In genomic region chr10:95280327-95280726, GRCm38 (mm10) we compare ENCODE assay signal across 11 mouse cellular contexts. TPM values are rescaled to one million over a fixed set of nuclear protein-coding genes. Genes with fewer than 3 reads are reported as not detected.
A peak's percentile ranks its signal among the peaks of the same experiment; 100 is the strongest.
DNase-seq lines count a peak whose midpoint lies in the region; ATAC-seq and TF ChIP-seq lines count a peak whose summit lies in the region.
"Had no signal": no experiment of that assay in that cellular context is flagged by ENCODE, and none has a peak within 500 bp of the region (broad histone marks: within the 10 kb centered on the region; RNA-seq: fewer than 3 reads in every experiment).

No protein-coding gene starts in this region.

- no peak for TF ChIP-seq CTCF in kidney, adult 2 months (conservative IDR thresholded peaks at IDR 0.05; ENCODE audit: insufficient read depth, insufficient read length, low read depth, low read length)
- no peak for TF ChIP-seq CTCF in cerebellum, adult 2 months (IDR thresholded peaks at IDR 0.05; ENCODE audit: borderline replicate concordance, insufficient read depth, low read depth, low read length)

- no peak overlapping the region for H3K4me2 ChIP-seq in forebrain, embryonic 14.5 days (ENCODE audit: low read length)
- no peak overlapping the region for H3K4me2 ChIP-seq in forebrain, embryonic 12.5 days
- no peak overlapping the region for H3K4me2 ChIP-seq in kidney, embryonic 16.5 days (replicated peaks; ENCODE audit: low read depth, low read length)

- H3K27ac ChIP-seq in forebrain, embryonic 14.5 days (ENCODE audit: low read depth, low read length), result no peak overlapping the region
- H3K27ac ChIP-seq in forebrain, embryonic 12.5 days, result no peak overlapping the region
- H3K27ac ChIP-seq in kidney, adult 2 months (ENCODE audit: insufficient read depth, low read depth, low read length), result no peak overlapping the region; the same call in 1 of the 2 replicates
- no peak overlapping the region for H3K27ac ChIP-seq in kidney, embryonic 16.5 days (ENCODE audit: low read length)
- no peak overlapping the region for H3K27ac ChIP-seq in cerebellum, adult 2 months (ENCODE audit: insufficient read depth, low read length)

- peak; percentile 68 for DNase-seq in forebrain, embryonic 14.5 days (ENCODE audit: low spot score)
- DNase-seq in kidney, adult 2 months, result peak; percentile 91
- DNase-seq in cerebellum, adult 2 months, result peak; percentile 81 to 84
- DNase-seq in kidney, postnatal 10 days, result peak; percentile 53
- DNase-seq in MN1 (ENCODE audit: low spot score), result no peak
- DNase-seq: embryo, embryonic 11 days; thymus, adult 2 months had no signal

- H3K9ac ChIP-seq in forebrain, embryonic 14.5 days (ENCODE audit: low read length), result no peak overlapping the region
- H3K9ac ChIP-seq in forebrain, embryonic 12.5 days, result no peak overlapping the region
- H3K9ac ChIP-seq in kidney, embryonic 16.5 days (replicated peaks; ENCODE audit: low read length), result no peak overlapping the region

- no peaks in the 10 kb centered on the region for H3K9me3 ChIP-seq in forebrain, embryonic 14.5 days (replicated peaks; ENCODE audit: control insufficient read depth, low read length)
- H3K9me3 ChIP-seq in forebrain, embryonic 12.5 days, result no peaks in the 10 kb centered on the region
- H3K9me3 ChIP-seq in kidney, embryonic 16.5 days (ENCODE audit: low read length), result no peaks in the 10 kb centered on the region
- H3K9me3 ChIP-seq: G1E had no signal

- no peak for TF ChIP-seq POLR2A in kidney, adult 2 months (IDR thresholded peaks at IDR 0.05; ENCODE audit: low read depth, low read length)
- TF ChIP-seq POLR2A in cerebellum, adult 2 months (IDR thresholded peaks at IDR 0.05; ENCODE audit: borderline replicate concordance, insufficient read depth, low read length), result no peak

- no peak for ATAC-seq in forebrain, embryonic 14.5 days
- no peak for ATAC-seq in forebrain, embryonic 12.5 days (ENCODE audit: low FRiP score)
- ATAC-seq in kidney, embryonic 16.5 days (ENCODE audit: low FRiP score, low TSS enrichment), result no peak
- no peak for ATAC-seq in megakaryocyte, adult 5-6 weeks (ENCODE audit: poor library complexity, severe bottlenecking)

- no peaks in the 10 kb centered on the region for H3K27me3 ChIP-seq in forebrain, embryonic 14.5 days (replicated peaks; ENCODE audit: control insufficient read depth, insufficient read depth, low read length)
- no peaks in the 10 kb centered on the region for H3K27me3 ChIP-seq in forebrain, embryonic 12.5 days
- no peaks in the 10 kb centered on the region for H3K27me3 ChIP-seq in kidney, adult 2 months (replicated peaks; ENCODE audit: control insufficient read depth, insufficient read depth, low read length)
- no peaks in the 10 kb centered on the region for H3K27me3 ChIP-seq in kidney, embryonic 16.5 days (ENCODE audit: insufficient read depth, low read length)
- no peaks in the 10 kb centered on the region for H3K27me3 ChIP-seq in cerebellum, adult 2 months (ENCODE audit: control insufficient read depth, insufficient read depth, low read length)

- H3K36me3 ChIP-seq in forebrain, embryonic 14.5 days (ENCODE audit: control insufficient read depth, insufficient read depth, low read length), result no peaks in the 10 kb centered on the region
- no peaks in the 10 kb centered on the region for H3K36me3 ChIP-seq in forebrain, embryonic 12.5 days (replicated peaks)
- H3K36me3 ChIP-seq in kidney, adult 2 months (ENCODE audit: control insufficient read depth, insufficient read depth, low read length), result no peaks in the 10 kb centered on the region
- no peaks in the 10 kb centered on the region for H3K36me3 ChIP-seq in kidney, embryonic 16.5 days (ENCODE audit: insufficient read depth, low read length)

- WGBS in forebrain, embryonic 14.5 days, result 79% methylated on average over 3 of the region's 3 CpGs
- 96% methylated on average over 3 of the region's 3 CpGs for WGBS in forebrain, embryonic 12.5 days
- 62% methylated on average over 3 of the region's 3 CpGs for WGBS in kidney, adult 2 months
- WGBS in kidney, embryonic 16.5 days, result 97% methylated on average over 3 of the region's 3 CpGs
- 23% methylated on average over 3 of the region's 3 CpGs for WGBS in cerebellum, adult 2 months

- no peak overlapping the region for H3K4me3 ChIP-seq in forebrain, embryonic 14.5 days (ENCODE audit: low read depth, low read length)
- no peak overlapping the region for H3K4me3 ChIP-seq in forebrain, embryonic 12.5 days (replicated peaks)
- H3K4me3 ChIP-seq in kidney, adult 2 months (ENCODE audit: insufficient read depth, low read depth, low read length), result no peak overlapping the region
- no peak overlapping the region for H3K4me3 ChIP-seq in kidney, embryonic 16.5 days (ENCODE audit: low read length)
- H3K4me3 ChIP-seq in cerebellum, adult 2 months (replicated peaks; ENCODE audit: insufficient read depth, low read depth, low read length), result no peak overlapping the region

- H3K4me1 ChIP-seq in forebrain, embryonic 14.5 days (ENCODE audit: control insufficient read depth, insufficient read depth, low read length), result no peaks in the 10 kb centered on the region
- H3K4me1 ChIP-seq in forebrain, embryonic 12.5 days, result no peaks in the 10 kb centered on the region
- H3K4me1 ChIP-seq in kidney, adult 2 months (ENCODE audit: control insufficient read depth, insufficient read depth, low read length), result peaks cover 26% of the 10 kb centered on the region
- H3K4me1 ChIP-seq in kidney, embryonic 16.5 days (ENCODE audit: insufficient read depth, low read length), result no peaks in the 10 kb centered on the region
- peaks cover 12% of the 10 kb centered on the region for H3K4me1 ChIP-seq in cerebellum, adult 2 months (ENCODE audit: control insufficient read depth, insufficient read depth, low read length)

RNA-seq across cellular contexts. Expression of gene Cradd, which starts 43.6 kb away (rescaled TPM):
- 11.7 and 13.4 TPM in 2 replicates for polyA plus RNA-seq in forebrain, embryonic 14.5 days (2014; fragmentation: Nextera tagmentation; extraction: Ambion mirVana)
- 13.3 and 14.2 TPM in 2 replicates for polyA plus RNA-seq in forebrain, embryonic 12.5 days (2016; fragmentation: Nextera tagmentation; extraction: Ambion mirVana)
- polyA plus RNA-seq in kidney, adult 2 months (2012; rRNA removed), result 20.0 and 22.5 TPM in 2 replicates
- 9.2 and 10.4 TPM in 2 replicates for polyA plus RNA-seq in kidney, embryonic 16.5 days (2015; fragmentation: Nextera tagmentation; extraction: Ambion mirVana)
- 10.2 and 11.7 TPM in 2 replicates for polyA plus RNA-seq in cerebellum, adult 2 months (2012; rRNA removed)
- total RNA-seq in megakaryocyte, adult 5-6 weeks (2015), result 20.3 and 20.5 TPM in 2 replicates
- total RNA-seq in megakaryocyte, adult 5-6 weeks (2017), result 3.6 and 7.3 TPM in 2 replicates
